Mouse (Mus musculus) embryo, embryonic 11.5 days (tissue): Measurements from ENCODE around the gene Gm49320.

Experiments used
- DNase-seq: peaks from one replicate; pipeline ENCODE4 v3.0.0-alpha.2; 2012; ENCODE audit warnings: low read depth, low spot score

Gm49320 gene

DNA sequence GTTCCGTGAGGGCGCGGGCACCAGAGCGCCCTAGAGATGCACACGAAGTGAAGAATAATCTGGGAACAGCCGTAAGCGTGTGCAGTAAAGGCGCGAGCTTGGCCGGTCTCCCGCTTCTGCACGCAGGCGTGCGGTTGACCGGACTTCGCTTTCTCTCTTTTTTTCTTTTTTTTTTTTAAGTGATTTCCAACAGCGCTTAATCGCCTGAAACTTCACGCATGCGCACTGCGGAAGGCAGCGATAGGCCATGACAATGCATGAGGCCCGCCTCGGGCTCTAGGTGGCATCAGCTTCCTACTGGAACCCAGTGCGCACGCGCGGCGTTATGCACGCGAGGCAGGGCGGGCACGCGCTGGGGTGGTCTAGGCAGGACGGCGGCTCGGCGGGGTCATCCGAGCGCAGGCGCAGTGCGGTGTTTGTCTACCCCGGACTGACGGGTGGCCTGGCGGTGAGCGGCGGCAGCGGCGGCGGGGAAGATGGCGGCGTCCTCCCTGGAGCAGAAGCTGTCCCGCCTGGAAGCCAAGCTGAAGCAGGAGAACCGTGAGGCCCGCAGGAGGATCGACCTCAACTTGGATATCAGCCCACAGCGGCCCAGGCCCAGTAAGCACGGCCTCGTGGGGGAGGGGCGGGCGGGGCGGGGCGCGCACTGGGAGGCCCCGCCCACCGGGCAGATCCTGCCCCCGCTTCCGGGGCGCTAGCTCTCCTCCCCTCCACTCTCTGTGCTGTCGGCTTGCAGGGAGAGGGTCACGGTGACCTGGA is at the start of gene Gm49320, which contains the start of gene Map2k7:
Gene Gm49320, plus strand, starts transcription at position 432 of the 759 bp plus-strand sequence.
Gene Map2k7, plus strand, starts transcription at position 307 of the 759 bp plus-strand sequence.
- DNase-seq: peak; percentile 100

DNA sequence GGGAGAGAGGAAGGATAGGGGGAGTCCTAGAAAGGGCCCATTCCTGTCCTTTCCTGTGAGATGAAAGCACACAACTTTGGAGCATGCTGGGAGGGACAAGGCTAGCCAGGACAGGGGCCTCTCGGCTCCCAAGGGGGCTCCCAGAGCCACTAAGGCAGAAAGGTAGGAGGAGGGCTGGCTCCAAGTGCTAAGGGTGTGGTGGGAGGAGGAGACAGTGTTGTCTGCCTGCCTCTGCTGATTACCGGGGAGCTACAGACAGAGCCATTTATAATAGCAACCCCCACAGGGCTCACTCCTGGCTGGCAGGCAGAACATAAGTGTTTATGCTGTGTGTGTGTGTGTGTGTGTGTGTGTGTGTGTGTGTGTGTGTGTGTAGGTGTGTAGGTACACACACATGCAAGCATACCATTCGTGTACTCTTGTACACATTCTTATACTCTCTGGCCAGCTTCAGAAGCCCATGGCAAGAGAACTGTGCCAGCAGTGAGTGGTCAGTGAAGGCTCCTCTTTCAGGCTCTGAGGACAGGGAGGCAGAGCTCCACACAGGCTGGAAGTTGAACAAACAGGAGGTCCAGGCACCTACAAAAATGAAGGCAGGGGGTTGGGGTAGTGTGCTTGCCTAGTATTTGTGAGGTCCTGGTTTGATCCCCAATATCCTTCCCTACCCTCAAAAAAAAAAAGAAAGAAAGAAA is 49.5 kb upstream of the Gm49320 start:
- DNase-seq: no peak

DNA sequence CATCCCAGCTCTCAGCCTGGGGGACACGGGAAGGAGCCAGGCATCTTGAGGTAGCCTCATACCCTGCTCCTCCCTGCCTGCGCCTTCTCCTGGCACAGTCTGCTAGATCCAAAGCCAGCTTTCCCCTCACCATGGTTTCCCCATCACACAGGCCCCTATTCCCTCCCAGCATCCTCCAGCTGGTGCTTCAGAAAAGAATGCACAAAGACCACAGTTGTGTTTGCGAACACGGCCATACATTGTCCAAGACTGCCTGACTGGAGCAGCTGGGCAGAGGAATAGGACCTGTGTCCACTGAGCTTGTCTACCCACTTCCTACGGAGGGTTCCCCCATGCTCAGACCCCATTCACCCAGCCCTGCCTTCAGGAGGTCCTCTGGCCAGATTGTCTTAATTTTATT is 46.4 kb upstream of the Gm49320 start:
- no peak for DNase-seq

DNA sequence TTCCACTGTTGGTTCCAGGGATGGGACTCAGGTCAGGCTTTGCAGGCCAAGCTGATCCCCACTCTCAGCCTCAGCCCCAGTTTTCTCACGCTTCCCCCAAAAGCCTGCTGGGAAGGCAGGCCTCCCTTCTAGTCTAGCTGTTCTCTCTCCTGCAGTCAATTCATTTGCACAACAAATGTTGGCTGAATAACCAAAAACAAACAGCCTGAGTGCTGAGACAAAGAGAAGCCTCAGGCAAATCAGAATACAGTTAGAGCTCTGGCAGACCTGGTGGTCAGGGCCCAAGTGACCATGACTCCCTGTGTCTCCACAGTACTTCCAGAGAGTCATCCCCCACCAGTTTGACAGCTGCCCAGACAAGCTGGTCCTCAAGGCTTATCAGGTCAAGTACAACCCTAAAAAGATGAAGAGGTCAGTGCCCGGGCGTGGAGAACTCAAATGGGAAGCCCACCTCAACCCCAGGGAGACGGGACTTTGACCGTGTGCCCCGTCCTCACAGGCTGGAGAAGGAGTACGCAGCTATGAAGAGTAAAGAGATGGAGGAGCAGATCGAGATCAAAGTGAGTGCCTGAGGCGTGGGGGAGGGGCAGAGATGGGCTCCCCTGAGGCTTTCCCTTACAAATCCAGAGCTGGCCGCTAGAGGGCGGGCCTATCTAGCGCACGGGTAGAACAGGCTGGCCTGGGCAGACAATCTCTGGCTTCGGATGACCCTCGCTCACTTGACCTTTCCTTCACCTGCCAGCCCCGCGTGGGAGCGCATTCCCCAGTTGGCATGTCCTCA is 45.7 kb upstream of the Gm49320 start:
- peak; percentile 57 for DNase-seq

DNA sequence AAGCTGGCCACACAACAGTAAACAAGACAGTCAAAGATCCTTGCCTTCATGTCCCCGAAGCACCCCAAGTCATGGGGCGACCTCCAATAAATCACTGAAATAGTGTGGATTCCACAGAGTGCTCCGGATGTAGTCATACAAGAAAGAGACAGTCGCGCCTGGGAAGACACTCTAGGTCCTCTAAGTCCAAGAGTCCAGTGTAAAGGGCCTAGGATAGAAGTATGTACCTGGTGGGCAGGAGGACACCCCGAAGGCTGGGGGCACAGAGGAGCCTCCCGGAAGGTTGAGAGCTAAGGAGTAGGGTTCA is 45.1 kb upstream of the Gm49320 start:
- no peak for DNase-seq

DNA sequence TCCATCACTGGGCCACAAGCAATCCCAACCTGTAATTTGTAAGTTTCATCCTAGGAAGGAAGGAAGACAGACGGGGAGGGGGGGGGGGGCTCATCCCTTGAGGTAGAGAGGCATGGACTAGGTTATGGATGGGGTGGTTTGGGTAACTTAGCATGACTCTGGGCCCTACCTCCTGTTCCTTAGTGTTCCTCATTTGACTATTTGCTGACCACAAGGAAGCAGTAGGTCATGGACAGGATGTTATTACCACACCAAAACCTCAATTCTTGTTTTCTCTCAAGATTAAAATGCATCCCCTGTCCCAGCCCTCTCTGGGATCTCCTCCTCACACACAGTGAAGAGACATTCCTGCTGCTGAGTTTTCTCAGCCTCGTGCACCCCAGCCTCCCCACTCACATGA is 37.3 kb upstream of the Gm49320 start:
- no peak for DNase-seq

DNA sequence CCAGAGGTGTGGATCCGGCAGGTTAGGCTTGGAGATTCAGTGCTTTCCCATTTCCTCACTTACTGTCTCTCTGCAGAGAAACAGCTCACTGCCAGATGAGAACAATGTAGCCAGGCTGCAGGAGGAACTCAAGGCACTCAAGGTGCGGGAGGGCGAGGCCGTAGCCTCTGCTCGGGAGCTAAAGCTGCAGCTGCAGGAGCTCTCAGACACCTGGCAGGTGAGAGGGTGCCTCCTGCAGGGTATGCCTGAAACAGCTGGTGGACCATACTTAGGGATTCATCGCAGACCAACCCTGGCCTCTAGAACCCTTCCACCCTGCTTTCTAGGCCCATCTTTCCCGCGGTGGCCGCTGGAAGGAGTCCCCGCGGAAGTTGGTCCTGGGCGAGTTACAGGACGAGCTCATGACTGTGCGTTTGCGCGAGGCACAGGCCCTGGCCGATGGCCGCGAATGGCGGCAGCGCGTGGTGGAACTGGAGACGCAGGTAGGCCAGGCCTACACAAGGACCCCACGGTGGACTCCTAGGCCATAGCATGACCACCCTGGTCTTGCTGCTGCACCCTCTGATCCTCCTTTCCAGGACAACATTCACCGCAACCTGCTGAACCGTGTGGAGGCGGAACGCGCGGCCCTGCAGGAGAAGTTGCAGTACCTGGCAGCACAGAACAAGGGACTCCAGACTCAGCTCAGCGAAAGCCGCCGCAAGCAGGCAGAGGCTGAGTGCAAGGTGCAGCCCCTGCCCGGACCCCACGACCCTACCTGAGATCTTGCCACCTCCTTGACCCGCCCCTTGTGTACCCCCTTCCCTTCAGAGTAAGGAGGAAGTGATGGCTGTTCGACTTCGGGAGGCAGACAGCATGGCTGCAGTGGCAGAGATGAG is 33.2 kb upstream of the Gm49320 start:
- DNase-seq: no peak

DNA sequence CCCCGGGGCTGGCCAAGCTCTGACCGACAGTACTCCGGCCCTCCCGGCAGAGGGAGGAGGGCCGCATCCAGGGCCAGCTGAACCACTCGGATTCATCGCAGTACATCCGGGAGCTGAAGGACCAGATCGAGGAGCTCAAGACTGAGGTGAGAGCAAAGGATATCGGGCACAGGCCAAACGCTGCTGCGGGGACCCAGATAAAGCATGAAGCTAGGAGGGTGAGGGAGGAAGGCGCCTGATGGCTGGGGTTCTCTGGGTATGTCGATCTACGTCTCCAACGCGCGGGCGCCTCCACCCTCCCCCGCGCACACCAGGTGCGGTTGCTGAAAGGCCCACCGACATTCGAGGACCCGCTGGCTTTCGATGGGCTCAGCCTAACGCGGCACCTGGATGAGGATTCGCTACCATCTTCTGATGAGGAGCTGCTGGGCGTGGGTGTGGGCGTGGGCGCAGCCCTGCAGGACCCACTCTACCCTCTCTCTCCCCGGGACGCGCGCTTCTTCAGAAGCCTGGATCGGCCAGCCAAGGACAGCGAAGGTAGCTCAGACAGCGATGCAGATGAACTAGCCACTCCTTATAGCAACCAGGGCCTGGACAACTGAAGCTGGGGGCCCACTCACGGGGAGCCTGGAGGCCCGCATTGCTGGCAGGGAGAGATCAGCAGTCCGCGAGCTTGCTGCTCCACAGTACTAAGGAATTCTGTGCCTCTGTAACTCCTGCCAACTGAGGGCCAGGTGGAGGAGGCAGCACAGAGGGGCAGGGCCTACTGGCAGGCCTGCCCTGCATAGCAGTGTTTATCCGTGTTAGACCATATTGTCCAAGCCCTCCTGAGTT is 32.3 kb upstream of the Gm49320 start:
- no peak for DNase-seq

DNA sequence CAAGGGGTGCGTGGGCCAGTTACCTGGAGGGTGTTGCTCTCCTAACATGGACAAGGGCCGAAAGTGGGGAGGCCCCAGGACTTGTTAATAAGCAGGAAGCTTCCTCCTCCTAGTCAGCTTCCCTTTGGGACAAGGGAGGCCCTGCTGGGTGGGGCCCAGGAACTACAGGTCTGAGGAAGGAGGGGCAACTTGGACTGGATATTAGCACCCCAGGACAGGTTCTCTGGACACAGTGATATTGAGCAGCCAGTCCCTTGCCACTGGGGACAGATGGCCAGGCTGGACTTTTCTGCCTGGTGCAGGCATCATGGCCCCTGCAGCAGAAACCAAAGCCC is 31.7 kb upstream of the Gm49320 start:
- DNase-seq: no peak

DNA sequence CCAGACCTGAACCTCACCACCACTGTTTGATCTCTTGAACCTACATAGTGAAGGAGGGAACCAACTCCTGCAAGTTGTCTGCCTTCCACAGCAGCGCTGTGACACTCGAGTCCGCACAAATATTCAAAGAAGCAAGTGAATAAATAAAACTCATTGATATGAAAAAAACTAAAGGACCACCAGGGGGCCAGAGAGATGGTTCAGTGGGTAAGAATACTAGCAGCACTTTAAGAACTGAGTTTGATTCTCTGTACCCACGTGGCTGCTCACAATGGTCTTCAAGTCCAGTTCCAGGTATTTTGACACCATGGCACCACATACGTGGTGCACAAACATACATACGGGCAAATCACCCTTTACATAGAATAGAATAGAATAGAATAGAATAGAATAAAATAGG is 27.6 kb upstream of the Gm49320 start:
- DNase-seq: no peak

DNA sequence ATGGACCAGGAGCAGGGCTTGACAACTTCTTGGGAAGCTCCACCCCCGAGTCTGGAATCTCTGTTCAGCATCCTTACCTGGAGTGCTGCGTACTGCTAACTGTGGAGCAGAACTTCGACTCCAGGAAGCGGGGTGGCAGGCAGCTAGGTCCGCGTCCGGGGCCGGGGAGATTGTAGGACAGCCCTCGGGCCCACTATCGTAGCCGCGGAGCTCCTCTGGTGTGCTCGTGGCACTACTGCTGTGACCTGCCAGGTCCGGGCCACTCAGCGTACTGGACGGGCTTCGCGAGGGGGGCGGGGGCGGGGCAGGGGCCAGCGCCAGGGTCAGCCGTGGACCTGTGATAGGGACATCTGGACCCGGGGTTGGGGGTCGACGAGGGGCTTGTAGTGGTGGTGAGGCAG is 25.9 kb upstream of the Gm49320 start:
- no peak for DNase-seq

DNA sequence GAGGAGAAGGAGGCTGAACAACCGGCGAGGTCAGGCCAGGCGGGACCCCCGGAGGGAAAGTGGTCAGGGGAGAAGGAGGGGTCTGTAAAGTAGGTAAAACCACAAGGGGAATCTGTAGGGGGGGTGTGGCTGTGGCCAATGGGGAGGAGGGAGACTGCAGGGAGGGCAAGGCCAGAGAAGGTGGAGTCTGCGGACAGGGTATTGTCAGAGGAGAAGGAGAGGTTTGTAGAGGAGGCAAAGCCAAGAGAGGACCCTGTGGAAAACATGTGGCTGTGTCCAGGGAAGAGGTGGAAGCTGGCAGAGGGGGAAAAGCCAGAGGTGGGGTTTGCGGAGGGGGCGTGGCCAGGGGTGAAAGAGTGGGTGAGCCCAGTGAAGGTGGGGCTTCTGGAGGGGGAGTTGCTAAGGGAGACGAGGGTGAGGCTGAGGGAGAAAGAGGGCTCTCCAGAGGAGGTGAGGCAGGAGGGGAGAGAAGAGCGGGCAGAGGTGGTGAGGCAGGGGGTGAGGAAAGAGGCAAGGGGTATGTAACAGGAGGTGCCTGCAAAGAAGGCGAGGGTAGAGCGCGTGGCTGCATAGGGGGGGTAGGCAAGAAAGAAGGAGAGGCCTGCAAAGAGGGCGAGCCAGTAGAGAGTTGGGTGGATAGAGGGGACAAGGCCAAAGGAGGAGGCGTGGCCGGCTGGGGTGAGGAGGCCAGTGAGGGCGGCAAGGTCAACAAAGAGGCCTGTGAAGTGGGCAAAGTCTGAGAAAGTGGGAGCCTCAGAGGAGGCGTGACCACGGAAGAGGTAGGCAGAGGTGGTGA is 25.3 kb upstream of the Gm49320 start:
- no peak for DNase-seq

DNA sequence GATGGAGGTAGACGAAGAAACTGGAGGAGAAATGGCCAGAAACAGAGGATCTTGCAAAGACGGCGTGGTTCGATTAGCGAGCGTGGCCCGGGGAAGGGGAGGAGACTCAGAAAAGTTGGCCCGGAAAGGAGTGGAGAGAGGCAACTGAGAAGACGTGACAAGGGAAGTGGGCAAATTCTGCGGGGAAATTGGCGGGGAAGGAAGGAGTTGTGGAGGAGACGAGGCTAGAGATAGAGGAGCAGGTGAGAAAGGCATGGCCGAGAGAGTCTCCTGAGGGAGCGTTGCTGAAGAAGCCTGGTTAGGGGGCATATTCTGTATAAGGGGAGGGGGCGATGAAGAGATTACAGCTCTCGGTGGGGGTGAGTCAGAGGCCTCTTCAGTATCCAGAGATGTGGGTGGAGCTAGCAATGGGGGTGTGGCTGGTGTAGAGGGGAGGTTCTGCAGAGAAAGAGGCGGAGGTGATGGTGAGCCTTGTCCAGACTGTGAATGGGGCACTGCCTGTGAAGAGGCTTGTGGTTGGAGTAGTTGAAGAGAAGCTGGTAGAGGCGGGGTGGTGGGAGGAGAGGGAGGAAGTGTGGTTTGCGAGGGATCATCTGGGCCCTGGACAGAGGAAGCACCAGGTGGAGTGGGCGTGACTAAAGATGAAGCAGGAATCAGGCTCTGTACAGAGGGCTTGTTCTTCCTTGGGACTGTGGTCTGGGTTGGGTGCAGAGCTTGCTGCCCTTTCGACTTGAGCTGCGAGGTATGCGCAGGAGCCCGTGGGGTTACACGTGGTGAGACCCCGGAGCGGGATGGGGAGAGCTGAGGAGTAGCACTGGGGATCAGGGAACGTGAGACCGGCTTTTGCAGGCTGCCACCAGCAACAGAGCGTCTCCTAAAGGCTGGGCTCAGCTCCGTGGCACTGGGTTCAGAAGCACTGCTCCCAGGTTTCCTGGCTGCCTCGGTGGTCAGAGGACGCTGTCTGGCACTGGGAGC is 24.4 kb upstream of the Gm49320 start:
- DNase-seq: no peak

DNA sequence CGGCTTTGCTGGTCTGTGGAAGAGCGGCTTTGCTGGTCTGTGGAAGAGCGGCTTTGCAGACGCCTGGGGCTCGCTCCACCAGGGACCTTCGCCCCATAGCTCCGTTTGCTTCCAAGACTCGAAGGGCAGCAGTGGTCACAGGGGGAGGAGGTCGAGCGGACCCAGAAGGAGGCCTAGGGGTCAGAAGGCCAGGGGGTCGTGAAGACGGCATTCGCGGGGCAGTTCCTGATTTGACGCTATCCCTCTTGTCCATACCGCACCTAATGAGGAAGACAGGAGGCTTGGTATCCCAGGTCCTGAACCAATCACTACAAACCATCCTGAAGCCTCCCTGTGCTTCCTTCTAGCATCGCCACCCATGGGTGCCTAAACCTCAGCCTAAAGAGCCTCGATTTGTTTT is 22.4 kb upstream of the Gm49320 start:
- DNase-seq: no peak

DNA sequence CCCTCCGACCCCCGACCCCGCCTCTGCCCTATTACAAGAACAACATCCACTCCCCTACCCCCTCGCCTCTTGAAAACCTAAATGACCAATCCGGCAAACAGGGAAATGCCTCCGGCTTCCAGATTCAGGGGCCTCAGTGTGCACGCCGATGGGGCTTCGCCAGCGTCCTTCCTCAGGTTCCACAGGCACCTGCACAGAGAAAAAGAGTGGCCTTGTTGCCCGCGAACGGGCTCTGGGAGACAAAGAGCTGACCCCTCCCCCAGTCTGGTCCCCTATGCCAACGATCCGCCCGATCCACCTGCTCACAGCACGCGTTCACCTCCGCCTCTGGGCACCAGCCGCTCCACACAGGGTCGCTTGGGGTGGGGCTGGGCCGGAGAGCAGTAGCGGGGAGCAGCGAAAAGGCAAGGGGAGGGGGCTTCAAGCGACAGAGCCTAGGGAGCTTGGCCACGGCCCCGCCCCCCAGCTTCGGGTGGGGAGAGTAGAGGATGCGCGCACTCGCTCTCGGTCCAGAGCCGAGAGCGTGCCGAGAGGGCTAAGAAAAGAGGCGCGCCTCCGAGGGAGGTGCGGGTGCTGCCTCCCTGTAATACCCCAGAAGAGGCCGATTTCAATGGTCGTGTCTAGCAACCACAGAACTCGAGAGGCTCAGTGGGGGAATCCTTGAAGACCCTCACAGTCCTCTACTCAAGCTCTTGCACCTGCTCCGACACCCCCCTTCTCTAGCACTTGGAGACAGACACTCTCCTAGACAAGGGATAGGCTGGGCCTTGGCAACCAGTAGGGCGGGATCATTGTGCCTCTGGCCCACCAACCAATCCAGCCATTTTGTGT is 21.7 kb upstream of the Gm49320 start, which contains the start of gene Prr36:
Gene Prr36, minus strand, starts transcription at position 669 of the 831 bp plus-strand sequence.
- DNase-seq: no peak

DNA sequence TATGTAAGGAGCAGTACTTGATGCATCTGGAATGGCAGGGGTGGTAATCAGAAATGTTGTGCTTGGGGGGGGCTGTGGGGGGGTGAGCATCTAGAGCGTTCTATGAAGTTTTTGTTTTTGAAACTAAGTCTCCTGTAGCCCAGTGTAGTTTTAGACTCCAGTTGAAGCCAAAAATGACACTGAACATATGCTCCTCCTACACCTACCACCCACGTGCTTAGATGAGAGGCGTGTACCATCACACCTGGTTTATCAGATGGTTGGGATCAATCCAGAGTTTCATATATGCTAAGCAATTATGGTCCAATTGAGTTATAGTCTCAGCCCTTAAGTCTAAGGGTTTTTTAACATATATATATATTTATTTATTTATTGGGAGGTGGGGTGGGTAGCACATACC is 19.0 kb upstream of the Gm49320 start:
- DNase-seq: no peak

DNA sequence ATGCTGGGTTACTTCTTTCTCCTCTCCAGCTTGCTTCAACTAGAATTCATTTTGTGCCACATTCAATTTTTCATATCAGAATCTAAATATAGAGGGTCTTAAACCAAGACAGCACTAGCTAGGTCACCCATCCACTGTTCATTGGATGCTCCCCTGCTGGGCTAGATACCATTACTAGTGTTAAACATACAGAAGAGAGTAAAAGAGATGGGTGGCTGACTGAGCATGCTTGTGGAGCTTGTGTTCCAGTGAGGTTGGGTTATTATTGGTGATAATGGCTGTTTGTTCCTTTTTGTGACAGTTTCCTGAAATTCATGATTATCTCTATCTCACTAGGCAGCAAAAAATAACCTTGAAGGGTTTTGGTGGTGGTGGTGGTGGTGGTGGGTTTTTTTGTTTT is 16.6 kb upstream of the Gm49320 start:
- DNase-seq: no peak

DNA sequence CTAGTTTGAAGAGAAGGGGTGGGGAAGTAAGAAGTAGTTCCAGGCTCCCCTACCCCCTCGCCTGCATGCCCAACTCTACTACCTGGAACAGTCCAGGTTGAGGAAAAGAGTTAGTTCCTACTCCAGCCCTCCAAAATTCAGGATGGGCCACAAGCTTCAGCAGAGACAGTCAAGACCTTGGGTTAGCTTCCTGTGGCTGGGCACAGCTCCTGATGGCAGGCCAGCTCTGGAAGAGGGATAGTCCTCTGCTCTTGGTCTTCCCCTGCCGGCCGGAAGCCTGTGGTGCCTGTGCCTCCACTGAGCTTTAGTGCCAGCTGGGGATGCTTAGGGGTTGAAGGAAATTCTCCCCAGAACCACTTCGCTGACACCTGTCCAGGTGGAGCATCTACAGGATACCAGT is 12.3 kb upstream of the Gm49320 start:
- DNase-seq: no peak
